Mouse (Mus musculus) adrenal gland, adult 18-20 months (tissue): ENCODE results near the gene Slc25a42. TPM values are rescaled to one million over a fixed set of nuclear protein-coding genes. Genes with fewer than 3 reads are reported as not detected.

ENCODE experiments used
- DNase-seq, 2 experiments: peaks; one replicate each; pipeline ENCODE4 v3.0.0; 2021 to 2022; ENCODE audit warnings: low spot score in 2 of 2
- total RNA-seq, 2 experiments: library from RNA; stranded (reverse); gene quantifications; 1 replicate in 1 of 2; 2 replicates in 1 of 2; pipeline ENCODE4 v1.2.3; 2021

Gene Slc25a42
- total RNA-seq, 2 experiments from 2014 or later: 34.0 to 41.4 TPM

DNA sequence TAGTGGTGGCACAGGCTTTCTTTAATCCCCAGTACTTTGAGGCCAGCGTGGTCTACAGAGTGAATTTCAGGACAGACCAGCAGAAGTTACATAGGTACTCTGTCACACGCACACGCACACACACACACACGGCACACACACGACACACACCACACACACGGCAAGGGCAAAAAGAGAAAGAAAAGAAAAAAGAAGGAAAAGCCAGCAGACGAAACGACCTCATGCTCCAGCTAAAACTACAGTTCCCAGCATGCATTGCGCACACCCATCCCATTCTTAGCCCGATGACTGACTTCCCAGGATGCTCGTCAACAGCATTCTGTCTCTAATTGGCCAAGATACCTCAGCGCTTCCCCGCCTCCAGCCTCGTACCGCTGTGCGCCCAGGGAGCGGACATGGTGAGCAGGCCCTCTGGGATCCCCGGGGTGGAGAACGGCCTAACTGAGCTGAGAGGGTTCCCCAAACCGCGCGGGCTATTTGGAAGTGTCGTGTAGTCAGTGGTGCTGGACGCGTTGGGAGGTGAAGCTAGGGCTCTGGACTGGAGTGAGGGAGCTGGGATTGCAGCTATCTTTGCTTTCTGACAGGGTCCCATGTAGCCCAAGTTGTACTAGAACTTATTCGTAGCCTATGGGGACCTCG lies 39.9 kb downstream of the Slc25a42 start, which contains the start of gene Tmem161a:
Gene Tmem161a, plus strand, starts transcription at position 314 of the 639 bp plus-strand sequence.
- peak; percentile 77 to 85 for DNase-seq

DNA sequence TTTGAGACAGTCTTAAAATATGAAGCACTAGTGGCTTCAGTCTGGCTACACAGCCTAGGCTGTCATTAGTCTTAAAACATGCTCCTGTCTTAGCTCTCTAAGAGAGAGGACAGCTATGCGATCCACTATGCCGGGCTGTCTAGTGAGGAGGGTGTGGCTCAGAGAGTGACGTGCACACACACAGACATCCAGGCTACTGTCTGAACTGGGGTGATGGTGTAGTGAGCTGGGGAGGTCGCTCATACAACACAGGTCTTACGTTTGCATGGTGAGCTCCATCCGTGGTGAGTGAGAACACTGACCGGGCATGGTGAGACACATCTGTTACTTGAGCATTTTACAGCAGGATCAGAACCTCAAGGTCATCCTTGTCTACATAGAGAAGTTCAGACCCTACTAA lies 40.9 kb downstream of the Slc25a42 start:
- DNase-seq: no peak

DNA sequence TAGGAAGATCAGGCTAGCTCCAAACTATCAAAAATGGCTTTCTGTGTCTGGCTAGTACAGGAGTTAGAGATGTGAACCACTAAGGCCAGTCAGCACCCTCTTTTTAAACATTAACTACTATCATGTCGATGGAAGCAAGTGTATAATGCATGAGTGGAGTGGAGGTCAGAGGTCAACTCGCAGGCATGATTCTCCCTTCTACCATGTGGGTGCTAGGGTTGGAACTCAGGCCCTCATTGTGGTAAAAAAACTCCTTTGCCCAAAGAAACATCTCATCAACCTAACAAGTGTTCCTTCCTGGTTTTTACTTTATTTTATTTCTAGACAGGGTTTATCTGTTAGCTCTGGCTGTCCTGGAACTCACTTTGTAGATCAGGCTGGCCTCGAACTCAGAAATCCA lies 41.4 kb downstream of the Slc25a42 start:
- DNase-seq: no peak

DNA sequence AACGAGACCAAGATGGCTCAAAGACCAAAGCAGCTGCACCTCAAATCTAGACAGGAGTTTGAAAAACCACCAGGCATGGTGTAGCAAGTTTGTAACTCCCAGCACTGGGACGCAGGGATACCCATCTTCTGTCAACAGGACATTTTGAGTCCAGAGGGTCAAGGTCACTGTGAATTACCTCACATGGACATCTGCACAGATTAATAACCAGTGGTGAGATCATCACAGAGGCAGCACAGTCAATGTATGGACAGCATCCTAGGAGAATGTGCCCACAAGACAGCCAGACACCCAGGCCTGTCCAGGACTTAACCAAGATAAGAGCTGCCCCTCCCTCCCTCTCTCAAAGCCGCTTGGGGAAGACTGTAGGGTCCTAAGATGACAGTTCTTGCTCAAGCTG lies 42.0 kb downstream of the Slc25a42 start:
- DNase-seq: no peak

DNA sequence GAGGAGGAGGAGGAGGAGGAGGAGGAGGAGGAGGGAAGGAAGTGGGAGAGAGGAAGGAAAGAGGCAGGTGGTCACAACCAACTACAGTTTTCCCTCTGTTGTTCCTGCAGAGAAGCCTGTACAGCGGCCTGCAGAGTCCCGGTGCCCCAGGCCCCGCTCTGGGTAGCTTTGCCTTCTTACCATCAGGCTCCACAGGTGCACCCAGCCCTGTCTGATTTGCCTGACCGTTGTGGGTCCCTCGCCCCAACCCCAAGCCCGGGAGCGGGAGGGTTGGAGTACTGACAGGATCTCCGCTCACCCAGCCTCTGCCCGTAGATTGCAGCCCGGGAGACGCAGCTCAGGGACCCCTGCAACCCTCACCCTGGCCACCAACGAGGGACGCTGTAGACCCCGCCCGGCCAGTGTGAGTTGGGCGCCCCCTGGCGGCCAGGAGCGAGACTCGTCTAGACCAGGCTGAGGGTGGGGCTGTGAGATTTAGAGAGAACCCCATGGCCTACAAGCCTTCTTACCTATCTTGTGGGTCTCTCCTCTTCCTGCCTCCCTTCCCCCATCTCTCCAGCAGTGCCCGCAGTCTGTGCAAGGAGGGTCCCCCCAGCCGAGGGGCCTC lies 45.5 kb downstream of the Slc25a42 start:
- DNase-seq: peak; percentile 64 to 75

DNA sequence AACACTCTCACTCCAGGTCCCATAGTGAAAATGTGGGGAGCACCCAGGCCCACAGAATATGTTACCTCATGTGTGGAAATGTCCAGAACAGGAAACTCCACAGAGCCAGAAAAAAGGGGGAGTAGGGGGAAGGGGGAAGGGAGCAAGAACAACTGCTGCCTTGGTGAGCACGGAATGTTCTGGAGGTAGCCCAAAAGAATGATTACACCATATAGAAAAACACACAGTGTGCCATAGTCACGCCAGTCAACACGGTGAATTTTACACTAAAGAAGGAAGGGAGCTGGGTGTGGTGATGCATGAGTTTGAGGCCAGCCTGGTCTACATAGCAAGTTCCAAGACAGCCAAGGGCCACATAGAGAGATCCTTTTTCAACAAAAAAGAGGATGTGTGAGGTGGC lies 48.8 kb downstream of the Slc25a42 start:
- DNase-seq: no peak

DNA sequence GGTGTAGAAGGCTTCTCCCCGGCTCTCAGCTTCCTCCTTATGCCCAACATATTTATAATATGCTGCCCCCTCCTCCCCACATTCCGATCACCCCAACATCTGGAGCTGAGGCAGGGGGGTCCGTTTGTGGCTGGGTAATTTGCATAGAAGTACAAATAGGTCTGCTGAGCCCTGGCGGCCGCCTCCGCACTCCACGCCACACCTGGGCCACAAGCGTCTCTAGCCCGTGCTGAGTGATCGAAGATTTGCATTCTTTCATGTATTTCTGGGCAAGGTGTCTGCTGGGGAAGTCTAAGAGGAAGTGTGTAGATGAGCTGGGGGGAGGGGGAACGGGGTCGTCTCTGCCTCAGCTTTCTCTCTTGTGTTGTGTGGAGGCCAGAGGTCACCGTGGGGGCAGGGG lies 52.1 kb downstream of the Slc25a42 start:
- DNase-seq: no peak

DNA sequence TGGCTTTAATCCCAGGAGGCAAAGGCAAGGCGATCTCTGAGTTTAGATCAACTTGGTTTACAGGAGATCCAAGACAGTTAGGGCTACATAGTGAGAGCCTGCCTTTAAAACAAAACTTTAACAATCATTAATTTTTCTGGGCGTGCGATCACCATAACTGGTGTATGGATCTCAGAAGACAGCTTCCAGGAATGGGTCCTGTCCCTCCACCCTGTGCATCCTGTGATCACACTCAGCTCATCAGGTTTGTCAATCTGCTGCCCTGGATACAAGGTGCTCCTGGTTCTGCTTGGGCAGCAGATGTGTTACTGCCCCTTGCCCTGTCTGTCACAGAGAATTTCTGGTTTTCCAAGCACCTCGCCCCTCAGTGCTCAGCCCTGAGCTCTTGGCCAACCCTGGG lies 52.9 kb downstream of the Slc25a42 start:
- no peak for DNase-seq

DNA sequence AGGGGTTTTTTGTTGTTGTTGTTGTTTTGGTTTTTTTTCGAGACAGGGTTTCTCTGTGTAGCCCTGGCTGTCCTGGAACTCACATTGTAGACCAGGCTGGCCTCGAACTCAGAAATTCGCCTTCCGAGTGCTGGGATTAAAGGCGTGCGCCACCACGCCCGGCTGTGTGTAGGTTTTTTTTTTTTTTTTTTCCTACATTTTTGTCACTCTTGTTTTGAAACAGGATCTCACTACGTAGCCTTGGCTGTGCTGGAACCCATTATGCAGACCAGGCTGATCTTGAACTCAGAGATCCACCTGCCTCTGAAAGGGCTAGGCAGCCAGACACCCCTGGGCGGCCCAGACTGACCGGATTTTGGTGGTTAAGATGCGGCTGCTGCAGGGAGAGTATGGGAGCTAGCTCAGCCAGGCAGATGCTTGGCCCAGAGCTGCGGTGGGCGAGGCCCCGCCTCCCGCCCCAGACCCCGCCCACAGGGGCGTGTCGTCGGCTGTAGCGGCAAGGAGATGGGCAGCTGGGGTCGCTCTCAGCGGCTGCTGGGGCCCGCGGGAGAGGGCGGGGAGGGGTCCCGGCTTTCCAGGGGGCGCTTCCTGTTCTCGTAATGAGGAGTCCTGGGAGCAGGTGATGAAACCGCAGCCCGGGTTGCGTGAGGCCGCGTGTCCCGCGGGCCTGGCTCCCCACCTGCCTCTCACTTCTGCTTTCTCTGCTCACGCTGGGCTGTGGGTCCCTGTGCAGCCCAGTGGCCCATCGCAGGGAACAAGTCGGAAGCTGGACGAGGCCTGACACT lies 53.8 kb downstream of the Slc25a42 start:
- DNase-seq: peak; percentile 60 to 71

DNA sequence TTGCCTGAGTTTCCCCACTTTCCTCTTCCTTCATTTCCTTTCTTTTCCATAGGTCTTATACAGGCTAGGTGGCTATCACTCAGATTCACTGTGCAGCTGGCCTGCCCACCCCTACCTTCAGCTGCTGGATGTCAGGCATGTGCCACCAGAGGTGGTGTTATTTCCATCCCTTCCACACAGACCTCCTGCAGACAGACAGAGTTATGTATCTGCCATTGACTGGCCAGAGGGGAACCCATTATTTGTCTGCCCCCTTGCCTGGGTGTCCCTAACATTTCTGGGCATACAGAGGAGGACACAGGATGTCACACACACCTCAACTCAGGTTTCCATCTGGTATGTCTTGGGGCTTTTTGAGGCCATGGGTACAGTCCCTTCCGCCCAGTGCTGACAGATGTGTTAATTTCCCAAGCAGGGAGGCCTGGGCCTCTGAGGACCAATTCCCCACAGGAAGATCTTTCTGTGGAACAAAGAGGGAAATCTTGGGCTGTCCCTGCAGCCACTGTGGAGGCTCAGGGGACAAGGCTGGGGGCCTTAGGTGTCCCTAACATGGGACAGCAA lies 54.8 kb downstream of the Slc25a42 start:
- no peak for DNase-seq

DNA sequence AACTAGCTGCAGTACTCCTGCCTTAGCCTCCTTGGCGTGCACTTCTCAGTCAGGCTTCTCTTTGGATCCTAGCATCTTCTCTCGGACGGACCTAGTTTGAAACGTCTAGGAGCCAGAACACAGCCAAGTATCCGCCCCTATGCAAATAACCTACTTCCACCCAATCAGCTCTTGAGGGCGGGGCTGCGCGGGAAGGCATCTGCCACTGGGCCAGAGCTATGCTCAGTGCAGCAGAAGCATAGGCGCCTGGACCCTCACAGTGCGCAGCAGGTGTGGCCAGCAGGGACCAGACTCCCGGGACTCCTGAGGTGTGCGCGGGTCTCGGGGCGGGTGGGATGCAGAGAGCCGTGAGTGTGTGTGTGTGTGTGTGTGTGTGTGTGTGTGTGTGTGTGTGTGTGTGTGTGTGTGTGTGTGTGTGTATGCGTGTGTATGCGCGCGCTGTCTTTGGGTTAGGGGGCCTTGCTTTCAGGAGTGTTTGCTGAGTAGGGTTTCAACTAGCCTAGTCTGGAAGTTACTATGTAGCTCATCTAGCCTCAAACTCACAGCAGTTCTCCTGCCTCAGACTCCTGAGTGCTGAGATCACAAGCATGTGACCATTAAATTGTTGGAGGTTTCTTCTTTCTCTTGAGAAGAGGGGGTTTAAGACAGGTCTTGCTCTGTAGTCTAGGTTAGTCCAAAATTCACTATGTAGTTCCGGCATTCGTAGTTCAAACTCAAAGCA lies 59.4 kb downstream of the Slc25a42 start:
- peak in 1 of 2 experiments; percentile 45 for DNase-seq

DNA sequence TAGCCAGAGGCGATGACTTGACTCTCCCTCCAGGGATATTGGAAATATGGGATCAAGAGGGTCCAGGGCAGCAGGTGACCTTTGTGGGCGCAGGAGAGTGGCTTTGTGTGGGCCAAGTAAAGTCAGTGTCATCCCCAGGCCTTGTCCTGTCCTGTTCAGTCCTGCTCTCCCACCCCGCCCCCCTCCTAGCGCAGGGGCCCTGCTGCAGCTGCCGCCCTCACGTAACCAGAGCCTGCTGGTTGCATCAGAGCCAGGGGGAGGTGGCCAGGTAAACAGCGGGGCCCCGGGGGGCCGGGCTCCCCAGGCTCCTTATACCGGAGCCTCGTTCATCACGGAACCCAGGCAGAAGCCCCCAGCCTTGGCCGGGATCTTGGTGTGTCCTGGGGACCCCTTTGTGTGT lies 61.9 kb downstream of the Slc25a42 start:
- DNase-seq: no peak

DNA sequence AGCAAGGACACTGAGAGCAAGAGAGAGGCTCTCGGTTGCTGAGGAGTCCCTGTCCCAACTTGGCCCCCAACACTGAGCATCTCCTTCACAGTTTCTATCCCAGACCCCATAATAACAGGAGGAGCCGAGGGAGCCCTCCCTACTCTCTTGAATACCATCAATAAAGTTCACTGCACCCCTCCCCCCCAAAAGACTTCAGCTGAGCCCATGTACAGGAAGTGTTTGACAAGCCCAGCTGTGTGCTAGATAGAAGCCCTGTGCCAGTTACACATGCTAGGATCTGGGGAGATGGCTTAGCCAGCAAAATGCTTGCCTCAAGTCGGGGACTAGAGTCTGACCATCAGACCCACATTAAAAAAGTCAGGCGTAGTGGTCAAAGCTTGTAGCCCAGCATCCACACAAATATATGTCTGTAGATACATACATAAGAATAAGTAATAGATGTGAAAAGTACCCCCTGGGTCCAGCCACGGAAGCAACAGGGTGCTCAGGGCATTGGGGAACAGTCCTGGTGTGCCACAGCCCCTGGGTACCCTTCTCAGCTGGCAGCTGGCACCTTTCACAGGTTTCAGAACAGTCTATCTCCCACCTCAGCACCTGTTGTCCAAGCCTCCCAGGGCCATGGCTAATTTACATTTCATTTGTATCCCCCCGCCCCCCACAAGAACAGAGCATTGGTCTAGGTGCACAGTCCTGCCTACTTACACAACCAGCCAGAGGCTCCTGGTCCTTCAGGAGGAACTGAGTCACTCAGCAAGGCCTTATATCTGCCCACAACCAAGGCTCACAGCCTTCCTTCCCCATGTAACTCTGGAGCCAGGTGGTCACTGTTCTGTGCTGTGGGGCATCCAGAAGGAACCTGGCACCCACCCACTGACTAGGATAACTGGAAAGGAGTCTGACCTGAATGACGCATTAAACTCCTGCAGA lies 64.2 kb downstream of the Slc25a42 start:
- DNase-seq: no peak

DNA sequence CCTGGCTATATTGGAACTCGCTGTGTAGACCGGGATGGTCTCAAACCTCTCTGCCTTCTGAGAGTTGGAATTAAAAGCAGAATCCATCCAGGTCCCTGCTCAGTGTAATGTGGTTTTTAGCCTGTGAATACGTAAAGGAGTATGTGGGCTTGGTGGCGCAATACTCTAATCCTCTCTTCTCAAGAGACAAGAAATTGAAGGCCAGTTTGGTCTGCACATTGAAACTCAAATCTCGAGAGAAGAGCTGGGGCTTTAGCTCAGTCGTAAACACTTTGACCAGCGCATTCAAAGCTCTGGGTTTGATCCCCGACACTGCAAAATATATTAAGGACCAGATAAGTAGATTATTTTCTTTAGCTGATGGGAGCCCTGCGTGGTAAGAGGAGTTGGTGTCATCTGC lies 72.1 kb downstream of the Slc25a42 start:
- no peak for DNase-seq

DNA sequence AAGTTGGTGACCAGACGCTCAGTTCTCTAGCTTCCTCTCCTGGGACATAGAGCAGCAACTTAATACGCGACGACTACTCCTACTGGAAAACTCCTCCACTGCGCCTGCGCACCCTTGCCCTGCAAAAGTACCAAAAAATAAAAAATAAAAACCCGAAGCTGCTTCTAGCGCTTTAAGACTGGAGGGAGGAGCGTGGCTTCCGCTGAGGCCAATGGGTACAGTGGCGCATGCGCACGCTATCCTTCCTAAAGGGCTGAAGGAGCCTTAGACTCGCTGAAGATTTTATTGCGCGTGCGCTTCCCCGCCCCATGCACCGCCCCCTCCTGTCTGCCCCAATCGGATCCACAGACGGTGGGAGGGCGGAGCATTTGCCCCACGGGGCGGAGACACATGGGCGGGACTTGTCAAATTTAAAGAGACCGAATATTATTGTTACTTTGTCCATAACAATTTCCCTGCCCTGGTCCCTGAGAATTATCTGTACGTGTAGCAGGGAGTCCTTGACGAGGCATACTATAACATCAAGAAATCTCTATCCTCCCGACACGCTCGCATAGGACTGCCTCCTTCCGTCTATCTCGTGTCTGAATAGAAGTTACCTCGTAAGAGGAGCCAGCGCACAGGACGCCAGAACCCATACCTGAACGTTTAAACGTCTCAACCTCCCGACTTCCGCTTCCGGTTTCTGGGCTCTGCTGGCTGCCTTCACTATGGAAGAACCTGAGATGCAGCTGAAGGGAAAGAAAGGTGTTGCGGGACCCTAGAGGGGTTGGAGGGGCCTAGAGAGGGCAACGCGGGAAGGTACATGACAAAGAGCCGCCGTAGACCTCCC lies 72.9 kb downstream of the Slc25a42 start, which contains the start of the genes Rfxank, Borcs8 and Mef2b:
Gene Rfxank, minus strand, starts transcription at position 129 of the 832 bp plus-strand sequence.
Gene Borcs8, plus strand, starts transcription at position 474 of the 832 bp plus-strand sequence.
Gene Mef2b, plus strand, starts transcription at position 686 of the 832 bp plus-strand sequence.
- peak; percentile 95 to 96 for DNase-seq

DNA sequence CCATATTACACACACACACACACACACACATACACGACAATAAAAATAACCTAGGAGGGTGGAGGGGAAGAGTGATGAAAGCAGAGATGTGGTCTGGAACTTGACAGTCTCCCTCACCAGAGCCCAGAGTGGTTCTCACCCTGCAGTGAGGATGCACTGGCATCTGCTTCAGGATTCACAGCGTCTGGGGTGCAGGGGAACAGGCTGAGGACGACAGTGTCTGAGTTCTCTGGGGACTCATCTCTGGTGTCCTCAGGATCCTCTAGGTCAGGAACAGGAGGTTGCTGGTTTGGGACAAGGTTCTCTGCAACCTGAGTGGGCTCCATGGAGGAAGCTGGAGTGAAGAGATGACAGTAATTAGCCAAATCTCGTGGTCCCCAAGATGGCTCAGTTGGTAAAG lies 74.2 kb downstream of the Slc25a42 start:
- no peak for DNase-seq

DNA sequence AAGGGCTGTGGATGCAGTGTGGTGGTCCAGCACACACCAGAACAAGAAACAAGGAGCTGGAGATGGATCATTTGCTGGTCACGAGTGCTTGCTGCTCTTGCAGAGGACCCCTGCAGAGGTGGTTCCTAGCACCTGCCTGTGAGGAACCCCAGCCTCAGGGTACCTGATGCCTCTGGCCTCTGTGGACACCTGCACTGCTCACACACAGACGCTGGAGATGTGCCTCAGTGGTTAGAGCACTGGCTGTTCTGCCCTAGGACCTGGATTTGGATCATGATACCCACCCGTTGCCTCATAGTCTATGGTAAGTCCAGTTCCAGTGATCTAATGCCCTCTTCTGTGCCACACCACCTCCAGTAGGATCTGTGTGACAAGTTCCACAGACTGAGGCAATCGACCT lies 75.5 kb downstream of the Slc25a42 start:
- DNase-seq: no peak

DNA sequence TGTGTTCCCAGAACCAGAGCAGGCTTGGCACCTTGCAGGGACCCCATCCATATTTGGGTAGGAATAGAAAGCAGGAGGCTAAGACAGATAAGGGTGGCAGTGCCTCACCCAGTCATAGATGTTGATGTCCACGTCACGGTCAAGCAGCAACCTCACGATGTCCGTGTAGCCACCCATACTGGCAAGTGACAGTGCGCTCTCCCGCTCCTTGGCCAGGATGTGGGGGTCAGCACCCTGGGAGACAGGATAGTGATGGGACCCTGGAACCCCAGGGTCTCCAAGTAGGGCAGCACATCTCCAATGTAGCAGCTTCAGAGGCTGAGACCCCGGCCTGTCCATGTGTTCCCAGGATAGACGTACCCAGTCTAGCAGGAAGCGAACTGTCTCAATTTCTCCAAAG lies 77.2 kb downstream of the Slc25a42 start:
- DNase-seq: no peak
